Mouse (Mus musculus): Measurements from ENCODE around the gene D17H6S53E.

Gene D17H6S53E

GRCm38 (mm10) chr17:35162121-35162520, 35.9 kb downstream of the D17H6S53E start:
- DNase-seq (ENCODE audit: low spot score) = no peak

- DNase-seq (ENCODE audit: low spot score) = no peak
Measured at GRCm38 (mm10) chr17:35162730-35163129, 36.6 kb downstream of the D17H6S53E start.

- no peak for DNase-seq (ENCODE audit: low spot score)
Measured at GRCm38 (mm10) chr17:35163326-35164081, 37.3 kb downstream of the D17H6S53E start.

GRCm38 (mm10) chr17:35164218-35164567, 38.0 kb downstream of the D17H6S53E start:
- no peak for DNase-seq (ENCODE audit: low spot score)

- DNase-seq (ENCODE audit: low spot score) = peak; percentile 87
Measured at GRCm38 (mm10) chr17:35164568-35165450, 38.6 kb downstream of the D17H6S53E start, which contains the start of gene Prrc2a. Prrc2a (minus strand) TSS chr17:35164897.

- DNase-seq (ENCODE audit: low spot score) = no peak
Measured at GRCm38 (mm10) chr17:35165451-35166155, 39.4 kb downstream of the D17H6S53E start.

GRCm38 (mm10) chr17:35166352-35167035, 40.3 kb downstream of the D17H6S53E start:
- DNase-seq (ENCODE audit: low spot score) = no peak

- DNase-seq (ENCODE audit: low spot score) = no peak
Measured at GRCm38 (mm10) chr17:35167794-35168193, 41.6 kb downstream of the D17H6S53E start.

- DNase-seq (ENCODE audit: low spot score) = no peak
Measured at GRCm38 (mm10) chr17:35168541-35169207, 42.5 kb downstream of the D17H6S53E start.

- no peak for DNase-seq (ENCODE audit: low spot score)
Measured at GRCm38 (mm10) chr17:35172445-35173234, 46.5 kb downstream of the D17H6S53E start.

GRCm38 (mm10) chr17:35173329-35173728, 47.2 kb downstream of the D17H6S53E start:
- DNase-seq (ENCODE audit: low spot score) = no peak

- DNase-seq (ENCODE audit: low spot score) = no peak
Measured at GRCm38 (mm10) chr17:35174201-35174977, 48.2 kb downstream of the D17H6S53E start.

GRCm38 (mm10) chr17:35175382-35175781, 49.2 kb downstream of the D17H6S53E start:
- no peak for DNase-seq (ENCODE audit: low spot score)

GRCm38 (mm10) chr17:35175968-35176367, 49.8 kb downstream of the D17H6S53E start, which contains the start of gene Aif1:
Aif1 (minus strand) TSS chr17:35176068.
- no peak for DNase-seq (ENCODE audit: low spot score)

Measured in ovary, postnatal 10 days (tissue).